Comparison of ENCODE assay signal across 17 mouse cellular contexts in the genomic region with DNA sequence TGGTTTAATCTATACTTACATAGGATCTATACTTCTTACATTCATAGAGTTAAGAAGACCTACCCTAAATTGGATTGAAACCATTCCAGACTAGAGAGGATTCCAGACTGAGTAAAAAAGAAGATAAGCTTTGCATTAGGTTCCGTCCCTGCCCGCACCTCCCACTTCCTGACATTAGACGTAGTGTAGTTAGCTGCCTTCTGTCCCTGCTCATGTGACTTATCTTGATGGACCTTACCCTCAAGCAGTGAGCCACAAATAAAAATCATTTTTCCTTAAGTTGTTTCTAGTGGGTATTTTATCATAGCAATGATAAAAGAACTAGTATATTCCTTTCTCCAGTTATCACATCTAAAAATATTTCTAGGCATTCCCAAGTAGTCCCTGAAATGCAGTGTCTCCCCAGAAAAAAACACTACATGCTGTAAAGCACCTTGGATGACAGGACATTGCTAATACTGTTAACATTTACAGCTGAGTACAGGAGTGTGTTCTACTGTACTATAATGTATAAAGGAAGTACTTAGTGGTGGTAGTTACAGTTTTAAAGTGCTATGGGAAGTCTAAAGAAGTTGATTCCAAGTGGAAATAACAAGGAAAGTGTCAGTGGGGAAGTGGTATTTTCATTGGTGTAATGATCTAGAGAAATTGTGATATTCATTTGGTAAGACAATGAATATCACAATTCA.
"Had no signal": no experiment of that assay in that cellular context is flagged by ENCODE, and none has a peak within 500 bp of the region (broad histone marks: within the 10 kb centered on the region; RNA-seq: fewer than 3 reads in every experiment).

No protein-coding gene starts in this region.

- H3K36me3 ChIP-seq: midbrain, embryonic 15.5 days; neural tube, embryonic 12.5 days; neural tube, embryonic 15.5 days had no signal

- H3K27me3 ChIP-seq: lung, embryonic 15.5 days; midbrain, embryonic 12.5 days; midbrain, embryonic 15.5 days; neural tube, embryonic 12.5 days; neural tube, embryonic 15.5 days had no signal

- H3K4me1 ChIP-seq: lung, embryonic 15.5 days; midbrain, embryonic 12.5 days; midbrain, embryonic 15.5 days; neural tube, embryonic 12.5 days; neural tube, embryonic 15.5 days had no signal

- H3K27ac ChIP-seq: kidney, postnatal 0 days; layer of hippocampus, adult 2 months; liver, embryonic 14.5 days; lung, embryonic 15.5 days; midbrain, embryonic 12.5 days; midbrain, embryonic 15.5 days; neural tube, embryonic 12.5 days; neural tube, embryonic 15.5 days had no signal

- H3K9me3 ChIP-seq: lung, embryonic 15.5 days; midbrain, embryonic 12.5 days; midbrain, embryonic 15.5 days; neural tube, embryonic 12.5 days; neural tube, embryonic 15.5 days had no signal

- H3K9ac ChIP-seq: liver, embryonic 14.5 days; lung, embryonic 15.5 days; midbrain, embryonic 12.5 days; midbrain, embryonic 15.5 days; neural tube, embryonic 12.5 days; neural tube, embryonic 15.5 days had no signal

- DNase-seq: kidney, adult 2 months; kidney, postnatal 25 days; layer of hippocampus, adult 9-11 months; lung, adult 18-20 months; lung, postnatal 10 days; lung, postnatal 36 days; retina, postnatal 1 day; thymus, postnatal 25 days had no signal

- H3K4me3 ChIP-seq: layer of hippocampus, adult 2 months; lung, embryonic 15.5 days; midbrain, embryonic 12.5 days; midbrain, embryonic 15.5 days; neural tube, embryonic 12.5 days; neural tube, embryonic 15.5 days had no signal

- H3K4me2 ChIP-seq: liver, embryonic 11.5 days; lung, embryonic 15.5 days; midbrain, embryonic 12.5 days; midbrain, embryonic 15.5 days; neural tube, embryonic 12.5 days; neural tube, embryonic 15.5 days had no signal

- ATAC-seq: midbrain, embryonic 15.5 days had no signal
